Mouse (Mus musculus): Measurements from ENCODE around the gene Gm11549.

Gene Gm11549

DNA sequence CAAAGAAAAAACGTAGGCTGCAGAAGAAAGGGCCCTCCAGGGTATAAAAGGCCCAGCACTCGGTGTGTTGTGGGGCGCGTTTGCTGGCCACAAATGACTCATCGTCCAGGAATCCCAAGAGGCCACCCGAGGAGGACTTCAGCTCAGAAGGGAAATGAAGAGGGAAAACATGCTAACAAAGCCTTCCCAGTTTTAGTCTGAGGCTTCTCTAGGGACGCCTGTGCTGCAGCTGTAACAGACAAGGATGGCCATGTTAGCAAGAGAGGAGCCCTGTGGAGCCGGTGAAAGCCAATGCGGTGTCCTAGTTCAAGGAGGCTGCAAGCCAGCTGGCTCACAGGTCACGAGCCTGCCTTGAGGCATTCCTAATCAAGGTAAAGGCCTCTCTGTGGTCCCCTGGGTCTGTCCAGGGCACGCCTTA lies 39.8 kb downstream of the Gm11549 start:
- no peak for DNase-seq (ENCODE audit: low spot score in 2 of 2)

DNA sequence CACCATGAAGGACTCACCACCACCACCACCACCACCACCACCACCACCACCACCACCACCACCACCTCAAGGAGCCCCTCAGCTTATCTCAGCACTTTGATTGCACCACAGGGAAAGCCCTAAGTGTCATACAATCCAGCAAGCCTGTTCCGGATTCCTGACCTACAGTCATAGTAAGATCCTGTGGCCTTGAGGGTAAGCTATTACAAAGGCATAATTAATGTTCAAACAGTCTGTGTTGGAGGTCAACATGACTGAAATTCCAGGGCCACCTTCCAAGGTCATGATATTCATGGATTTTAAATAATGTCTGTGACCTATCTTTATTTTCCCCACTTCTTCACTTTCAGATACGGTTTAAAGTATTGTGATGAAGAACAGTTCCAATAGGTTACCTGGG lies 41.1 kb downstream of the Gm11549 start:
- no peak for DNase-seq (ENCODE audit: low spot score in 2 of 2)

DNA sequence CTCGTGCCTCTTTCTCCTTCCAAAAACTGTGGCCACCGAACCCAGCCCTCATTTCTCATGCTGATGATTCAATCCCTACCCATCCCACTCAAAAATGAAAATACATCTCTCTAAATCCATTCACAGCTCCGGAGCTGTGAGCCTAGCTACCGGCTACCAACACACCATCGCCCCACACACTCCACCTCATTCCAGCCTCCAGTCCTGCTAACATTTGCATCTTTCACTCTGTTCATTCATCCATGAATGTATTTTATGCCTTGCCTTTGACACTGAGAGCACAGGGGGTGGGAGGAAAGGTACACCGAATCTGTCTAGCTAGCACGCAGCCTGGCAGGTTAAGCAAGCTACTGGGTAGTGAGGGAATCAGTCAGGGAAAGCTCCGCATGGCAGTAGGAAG lies 42.8 kb downstream of the Gm11549 start:
- no peak for DNase-seq (ENCODE audit: low spot score in 2 of 2)

DNA sequence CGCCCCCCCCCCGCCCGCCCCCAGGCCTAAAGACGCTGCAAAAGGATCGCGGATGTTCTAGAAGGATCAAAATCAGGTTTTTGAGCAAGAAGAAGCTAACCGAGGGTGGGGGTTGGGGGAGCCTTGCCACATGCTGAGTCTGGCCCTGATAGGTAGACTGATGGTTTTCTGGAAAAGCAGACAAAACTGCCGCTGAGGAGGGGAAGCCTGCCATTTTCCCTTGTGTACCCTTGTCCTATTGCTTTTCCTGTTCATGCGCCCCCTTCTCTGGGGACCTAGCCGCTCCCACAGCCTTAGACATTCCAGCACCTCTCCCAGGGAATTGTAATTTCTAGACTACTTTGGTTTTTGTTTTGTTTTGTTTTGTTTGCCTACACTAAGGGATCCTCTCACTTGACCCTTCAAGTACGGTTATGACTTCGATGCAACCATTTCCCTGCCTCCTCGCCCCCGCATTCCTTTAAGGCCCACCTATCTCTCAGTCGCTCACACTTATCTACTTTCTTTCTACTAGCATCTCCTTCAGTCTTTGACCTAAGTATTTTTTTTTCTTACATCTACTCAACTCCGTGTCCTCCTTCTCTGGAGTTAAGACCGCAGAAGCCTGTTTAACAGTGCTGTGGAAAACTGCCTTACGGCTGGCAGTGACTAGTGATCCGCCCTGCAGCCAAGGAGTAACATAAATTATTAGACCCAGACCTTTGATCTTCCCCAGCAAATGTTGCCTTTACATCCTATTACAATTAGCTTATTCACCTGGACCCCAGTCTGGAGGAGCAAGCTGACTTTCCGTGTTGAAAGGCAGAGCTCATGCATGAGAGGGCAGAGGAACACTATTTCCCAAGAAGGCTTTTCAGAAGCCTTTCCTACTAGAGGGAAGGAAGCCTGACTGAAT lies 45.1 kb downstream of the Gm11549 start:
- no peak for DNase-seq (ENCODE audit: low spot score in 2 of 2)

DNA sequence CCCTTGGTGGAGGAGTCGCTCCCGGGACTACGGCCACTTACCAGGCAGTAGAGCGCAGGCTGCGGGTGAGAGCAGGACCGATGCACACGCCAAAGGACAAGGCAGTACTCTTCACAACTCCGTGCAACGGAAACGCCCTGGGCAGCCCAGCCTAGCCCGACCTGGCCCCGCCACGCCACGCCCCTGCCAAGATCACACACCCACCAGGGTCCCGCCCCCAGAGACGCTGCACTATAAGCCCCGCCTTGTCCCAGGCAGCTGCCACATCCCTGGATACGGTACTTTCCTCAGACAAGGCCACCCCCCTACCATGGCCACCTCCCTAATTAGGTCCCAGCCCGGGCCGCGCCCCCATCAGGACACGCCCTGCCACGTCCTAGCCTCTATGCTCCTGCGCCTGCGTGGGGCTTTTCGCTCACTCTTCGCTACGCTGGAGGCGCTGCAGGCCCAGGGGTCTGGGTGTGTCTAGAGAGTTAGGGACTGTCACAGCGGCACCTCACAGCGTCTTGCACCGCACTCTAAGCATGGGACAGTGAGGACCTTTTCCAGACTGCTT lies 46.0 kb downstream of the Gm11549 start, which contains the start of the genes Anxa5 and 1810062G17Rik:
Gene Anxa5, minus strand, starts transcription at position 363 of the 556 bp plus-strand sequence.
Gene 1810062G17Rik, plus strand, starts transcription at position 406 of the 556 bp plus-strand sequence.
- DNase-seq (ENCODE audit: low spot score in 2 of 2): peak; percentile 70 to 81

DNA sequence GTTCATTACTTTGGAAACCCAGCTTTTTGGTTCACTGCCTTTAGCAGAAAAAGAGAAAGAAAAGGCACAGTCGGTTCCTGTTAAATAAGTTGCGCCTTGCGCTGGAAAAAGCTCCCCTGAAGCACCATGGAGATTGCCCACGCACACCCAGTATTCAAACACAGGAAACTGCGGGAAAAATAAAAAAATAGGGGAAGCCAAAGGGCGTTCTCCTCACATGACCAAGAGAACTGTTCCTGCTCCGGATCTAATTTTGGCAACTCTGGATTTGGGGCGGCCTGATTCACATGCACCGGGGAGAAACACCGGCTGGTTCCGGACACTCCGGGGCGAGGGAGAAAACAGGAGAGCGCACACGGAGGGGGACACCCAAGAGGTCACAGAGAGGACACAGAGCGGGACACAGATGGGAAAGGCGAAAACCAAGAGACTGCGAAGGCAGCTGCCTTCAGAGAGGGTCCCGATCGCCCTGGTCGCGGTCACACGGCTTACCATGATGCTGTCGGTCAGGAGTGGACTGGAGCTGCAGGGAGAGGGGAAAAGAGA lies 46.6 kb downstream of the Gm11549 start:
- peak in 1 of 2 experiments; percentile 36 for DNase-seq (ENCODE audit: low spot score in 2 of 2)

DNA sequence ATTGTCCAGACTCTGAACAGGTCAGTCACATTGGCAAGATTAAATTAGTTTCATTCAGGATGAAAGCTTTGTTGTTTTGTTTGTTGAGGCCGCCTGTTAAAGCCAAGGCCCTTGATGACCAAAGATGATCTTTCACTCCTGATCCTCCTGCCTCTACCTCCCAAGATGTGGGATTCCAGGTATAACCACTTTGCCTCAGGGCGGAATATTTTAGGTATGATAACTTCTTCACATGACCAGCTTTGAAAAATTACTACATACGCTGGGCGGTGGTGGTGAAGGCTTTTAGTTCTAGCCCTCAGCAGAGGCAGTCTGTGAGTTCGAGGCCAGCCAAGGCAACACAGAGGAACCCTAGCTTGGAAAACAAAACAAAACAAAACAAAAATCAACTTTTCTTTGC lies 47.2 kb downstream of the Gm11549 start:
- DNase-seq (ENCODE audit: low spot score in 2 of 2): no peak

DNA sequence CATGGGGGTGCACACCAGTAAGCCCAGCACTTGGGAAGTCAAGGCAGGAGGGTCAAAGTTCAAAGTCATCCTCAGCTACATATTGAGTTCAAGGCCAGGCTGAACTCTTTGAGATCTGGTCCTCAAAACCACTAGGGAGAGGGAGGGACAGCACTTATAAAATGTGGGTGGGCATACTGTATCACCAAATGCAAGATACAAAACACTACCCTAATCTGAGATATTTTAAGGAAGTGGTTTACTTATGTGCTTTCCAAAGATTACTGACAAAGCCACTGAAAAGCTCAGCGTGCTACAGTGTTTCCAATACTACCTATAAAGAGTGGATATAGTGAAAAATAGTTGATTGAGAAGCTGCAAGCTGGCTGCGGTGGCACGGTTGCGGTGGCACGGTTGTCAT lies 48.4 kb downstream of the Gm11549 start:
- DNase-seq (ENCODE audit: low spot score in 2 of 2): no peak

DNA sequence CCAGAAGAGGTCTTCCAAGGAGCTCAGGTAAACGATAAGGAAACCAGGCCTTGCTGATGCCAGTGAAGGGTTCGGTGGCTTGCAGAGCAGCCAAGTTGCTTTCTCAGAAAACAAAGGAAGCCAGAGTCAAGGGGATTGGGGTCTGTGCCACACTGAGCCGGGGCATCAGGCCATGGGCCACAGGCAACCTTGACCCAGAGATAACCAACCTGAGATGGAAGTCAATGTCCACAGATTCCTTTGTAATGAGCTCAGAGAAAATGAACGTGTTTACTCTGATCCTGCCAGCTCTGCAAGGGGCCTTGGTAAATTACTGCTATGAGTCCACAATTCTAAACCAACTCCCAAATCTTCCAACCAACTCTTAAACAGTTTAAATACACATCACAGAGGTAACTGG lies 49.8 kb downstream of the Gm11549 start:
- no peak for DNase-seq (ENCODE audit: low spot score in 2 of 2)

DNA sequence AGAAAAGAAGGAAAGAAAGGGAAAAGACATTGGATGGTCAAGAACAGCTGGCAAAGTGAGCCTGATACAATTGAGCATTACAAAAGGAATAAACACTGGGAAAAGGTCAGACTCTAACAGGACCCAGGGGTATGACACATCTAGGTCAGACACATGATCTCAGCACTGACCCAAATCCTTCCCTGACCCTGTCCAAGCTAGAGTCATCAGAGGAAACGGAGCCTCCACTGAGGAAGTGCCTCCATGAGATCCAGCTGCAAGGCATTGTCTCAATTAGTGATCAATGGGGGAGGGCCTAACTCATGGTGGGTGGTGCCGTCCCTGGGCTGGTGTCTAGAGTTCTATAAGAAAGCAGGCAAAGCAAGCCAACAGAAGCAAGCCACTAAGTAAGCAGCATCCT lies 52.7 kb downstream of the Gm11549 start:
- DNase-seq (ENCODE audit: low spot score in 2 of 2): no peak

DNA sequence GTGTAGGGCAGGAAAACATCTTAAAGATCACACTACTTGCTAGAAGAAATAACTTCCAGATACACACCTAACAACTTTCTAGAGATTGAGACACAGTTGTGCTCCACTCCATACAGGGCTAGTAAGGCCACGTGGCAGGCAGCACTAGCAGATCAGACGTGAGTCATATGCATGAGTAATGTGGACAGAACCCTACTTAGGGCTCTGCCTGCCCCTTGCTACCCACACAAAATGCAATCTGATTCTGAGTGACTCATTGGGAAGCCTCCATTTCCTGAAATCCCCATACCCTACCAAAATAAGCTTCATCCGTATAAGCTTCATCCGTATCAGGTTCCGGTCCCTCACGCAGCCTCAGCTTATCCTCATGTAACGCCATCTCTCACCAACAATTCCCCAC lies 54.0 kb downstream of the Gm11549 start:
- DNase-seq (ENCODE audit: low spot score in 2 of 2): no peak

DNA sequence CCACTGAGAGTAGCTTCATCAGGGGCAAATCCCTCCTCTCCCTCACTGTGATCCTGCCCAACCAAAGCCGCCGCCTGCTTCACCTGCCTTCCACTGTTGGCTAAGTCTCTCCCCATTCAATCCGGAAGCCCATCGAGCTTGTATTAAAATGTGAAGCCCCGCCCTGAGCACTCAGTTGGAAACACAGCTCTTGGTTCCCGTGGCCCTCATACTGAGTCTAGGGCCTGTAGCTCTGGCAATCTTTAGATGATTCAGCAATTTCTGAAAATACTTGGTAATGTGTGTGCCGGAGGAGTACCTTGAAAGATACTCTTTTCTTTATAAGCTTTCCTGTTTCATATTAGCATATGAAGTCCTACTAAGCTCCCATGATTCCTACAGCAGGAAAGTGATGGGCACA lies 56.1 kb downstream of the Gm11549 start:
- DNase-seq (ENCODE audit: low spot score in 2 of 2): no peak

Data from frontal cortex, postnatal 25 days (tissue).